Mouse (Mus musculus): ENCODE results near the gene Kpna2.
"Not testable (repeated sequence)": the region's sequence is repeated elsewhere in the genome, so short reads cannot be mapped to it uniquely, and the experiment has no call there.

Gene Kpna2

GRCm38 (mm10) chr11:106999151-106999948 is at the start of gene Kpna2:
Gene Kpna2 (minus strand): TSS chr11:106999541.
- peak; percentile 88 to 90 for DNase-seq

- no peak for DNase-seq
Measured at GRCm38 (mm10) chr11:107046766-107047620, 47.7 kb upstream of the Kpna2 start.

- DNase-seq = no peak
Measured at GRCm38 (mm10) chr11:107045546-107045945, 46.2 kb upstream of the Kpna2 start.

GRCm38 (mm10) chr11:107044321-107044720 is 45.0 kb upstream of the Kpna2 start:
- peak; percentile 52 to 56 for DNase-seq

GRCm38 (mm10) chr11:107043361-107043760 is 44.0 kb upstream of the Kpna2 start:
- no peak for DNase-seq

- DNase-seq = no peak
Measured at GRCm38 (mm10) chr11:107041396-107041795, 42.1 kb upstream of the Kpna2 start.

- no peak for DNase-seq
Measured at GRCm38 (mm10) chr11:107039417-107039816, 40.1 kb upstream of the Kpna2 start.

- no peak for DNase-seq
Measured at GRCm38 (mm10) chr11:107034085-107034810, 34.9 kb upstream of the Kpna2 start.

- DNase-seq = no peak
Measured at GRCm38 (mm10) chr11:107031635-107032034, 32.3 kb upstream of the Kpna2 start.

- DNase-seq = peak; percentile 47 to 66
Measured at GRCm38 (mm10) chr11:107029536-107029935, 30.2 kb upstream of the Kpna2 start.

- no peak for DNase-seq
Measured at GRCm38 (mm10) chr11:107028754-107029153, 29.4 kb upstream of the Kpna2 start.

- DNase-seq = no peak
Measured at GRCm38 (mm10) chr11:107028275-107028618, 28.9 kb upstream of the Kpna2 start.

GRCm38 (mm10) chr11:107027431-107028274 is 28.3 kb upstream of the Kpna2 start:
- peak; percentile 91 to 93 for DNase-seq

GRCm38 (mm10) chr11:107026554-107027430 is 27.5 kb upstream of the Kpna2 start:
- DNase-seq = no peak

GRCm38 (mm10) chr11:107025411-107026321 is 26.3 kb upstream of the Kpna2 start, which contains the start of gene 1810010H24Rik:
Gene 1810010H24Rik (plus strand): TSS chr11:107025681.
- peak; percentile 17 to 32 for DNase-seq

- DNase-seq = no peak
Measured at GRCm38 (mm10) chr11:107024406-107024805, 25.1 kb upstream of the Kpna2 start.

- no peak for DNase-seq
Measured at GRCm38 (mm10) chr11:107022050-107022683, 22.8 kb upstream of the Kpna2 start.

GRCm38 (mm10) chr11:107019722-107020121 is 20.4 kb upstream of the Kpna2 start:
- not testable (repeated sequence) for DNase-seq

GRCm38 (mm10) chr11:107019318-107019717 is 20.0 kb upstream of the Kpna2 start:
- DNase-seq = no peak

Measured in thymus, postnatal 36 days (tissue).